Mouse (Mus musculus): ENCODE measurements at regions not wholly inside any gene's neighbourhood (a gene's known extent, or its start where the extent isn't known, plus 50 kb on each side); places are given as distances from the start of the nearest gene placed in this dataset.

DNA sequence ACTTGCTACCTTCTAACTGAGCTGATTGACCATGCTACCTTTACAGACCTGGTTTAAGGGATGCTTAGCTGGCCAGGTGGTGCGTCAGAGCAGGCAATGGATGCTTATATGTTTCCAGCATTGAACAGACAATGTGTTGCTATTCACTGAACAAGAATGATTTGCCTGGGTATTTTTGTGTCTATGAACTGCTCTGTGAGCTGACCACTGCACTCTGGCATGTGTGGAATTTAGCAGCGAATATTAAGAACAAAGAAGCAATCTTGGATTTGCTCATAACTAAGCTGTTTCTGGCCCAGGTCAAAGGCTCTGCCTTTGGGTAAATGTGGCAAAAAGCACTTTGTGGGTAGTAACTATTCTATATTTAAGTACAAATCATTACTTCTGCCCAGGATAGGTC is 58.3 kb upstream of the Ccdc39 start:
- no peak for ATAC-seq

- no peak for ATAC-seq
These were observed 59.2 kb upstream of the Ccdc39 start for GRCm38 (mm10) chr3:33903326-33903725.

DNA sequence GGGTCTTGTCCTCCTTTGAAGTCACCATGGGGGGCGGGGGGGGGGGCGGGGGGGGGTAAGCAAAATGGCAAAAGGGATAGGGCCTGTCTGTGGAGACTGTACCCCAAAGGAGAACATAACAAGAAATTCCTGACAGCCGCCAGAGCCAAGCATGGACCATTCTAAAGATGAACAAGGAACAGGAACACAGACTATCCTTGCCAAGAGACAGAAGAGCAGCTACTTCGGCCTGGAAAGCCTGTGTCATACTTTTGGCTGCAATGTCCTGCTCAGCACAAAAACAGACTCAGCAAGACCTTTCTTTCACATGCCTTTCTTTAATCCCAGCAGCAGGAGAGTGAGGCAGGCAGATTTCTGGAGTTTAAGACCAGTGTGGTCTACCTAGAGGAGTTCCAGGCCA is 59.7 kb upstream of the Ccdc39 start:
- ATAC-seq: no peak

DNA sequence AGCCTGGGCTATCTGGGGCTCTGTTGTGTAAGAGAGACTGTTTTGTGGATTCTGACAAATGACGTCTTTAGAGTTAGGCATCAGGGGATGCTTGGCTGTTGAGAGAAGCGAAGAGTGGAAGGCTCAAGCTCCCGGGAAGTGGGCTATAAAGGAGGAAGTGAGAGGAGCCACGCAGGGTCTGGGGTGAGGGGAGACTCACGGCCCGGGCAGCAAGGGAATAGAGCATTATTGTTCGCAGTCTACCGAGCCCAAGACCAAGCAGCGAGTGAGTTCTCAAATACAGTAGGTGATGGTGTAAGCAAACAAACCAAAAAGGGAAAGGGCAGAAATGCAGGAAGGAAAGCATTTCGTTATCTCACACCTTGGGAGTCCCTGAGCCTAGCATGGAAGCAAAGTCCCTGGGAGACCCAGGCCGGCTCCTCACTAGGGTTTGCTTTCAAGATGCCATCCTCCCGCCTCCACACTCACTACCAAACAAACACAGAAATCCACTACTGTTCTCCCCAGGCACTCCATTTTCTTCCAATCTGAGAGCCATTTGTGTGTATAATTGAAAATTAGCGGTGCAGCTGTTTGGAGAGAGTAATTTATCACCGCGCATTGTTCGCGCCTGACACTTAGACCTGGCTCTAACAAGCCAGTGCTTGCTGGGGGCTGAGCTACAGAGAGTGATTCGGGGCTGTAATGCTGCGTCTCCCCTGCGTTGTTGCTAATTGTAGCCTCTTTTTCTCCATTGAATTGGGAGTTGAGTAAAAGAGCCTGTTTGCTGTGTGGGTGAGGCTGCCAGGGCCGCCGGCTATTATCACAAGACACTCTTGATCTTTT is 61.0 kb upstream of the Ccdc39 start:
- no peak for ATAC-seq

- ATAC-seq: no peak
These were observed 61.5 kb upstream of the Ccdc39 start for GRCm38 (mm10) chr3:33905679-33906007.

GRCm38 (mm10) chr3:33907061-33907460 is 63.0 kb upstream of the Ccdc39 start:
- no peak for ATAC-seq

GRCm38 (mm10) chr3:33911559-33911958 is 67.4 kb upstream of the Ccdc39 start:
- no peak for ATAC-seq

- ATAC-seq: no peak
These were observed 69.4 kb upstream of the Ccdc39 start for GRCm38 (mm10) chr3:33913470-33913869.

DNA sequence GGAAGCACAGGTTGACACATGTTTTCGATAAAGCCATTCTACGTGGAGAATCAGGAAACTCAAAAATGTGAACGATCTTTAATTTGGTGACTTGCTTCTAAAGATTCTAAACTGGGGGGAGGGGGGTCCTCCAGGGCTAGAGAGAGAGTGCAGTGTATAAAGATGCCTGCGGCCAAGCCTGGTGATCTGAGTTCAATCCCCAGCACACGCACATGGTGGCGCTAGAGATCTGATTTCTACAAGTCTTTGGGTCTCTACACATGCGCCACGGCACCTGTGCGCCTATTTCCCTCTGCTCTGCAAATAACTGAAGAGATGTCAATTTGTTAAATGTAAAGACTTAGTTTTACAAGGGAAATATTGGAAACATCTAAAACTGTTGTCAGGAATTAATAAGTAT is 70.3 kb upstream of the Ccdc39 start:
- no peak for ATAC-seq

DNA sequence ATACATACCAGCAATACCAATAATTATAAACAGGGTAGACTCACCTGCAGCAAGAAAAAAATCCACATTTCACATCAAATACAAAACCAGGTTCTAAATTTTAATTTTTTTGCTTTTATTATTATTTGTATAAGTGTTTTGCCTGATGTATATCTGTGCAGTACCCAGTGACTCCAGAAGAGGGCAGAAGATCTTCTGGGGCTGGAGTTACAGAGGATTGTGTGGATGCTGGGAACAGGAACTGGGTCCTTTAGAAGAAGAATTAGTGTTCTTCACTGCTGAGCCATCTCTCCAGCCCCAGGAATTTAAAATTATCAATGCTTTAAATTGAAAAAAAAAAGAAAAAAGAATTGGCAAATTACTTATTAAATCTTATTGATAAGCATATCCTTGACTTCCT is 71.7 kb upstream of the Ccdc39 start:
- ATAC-seq: no peak

DNA sequence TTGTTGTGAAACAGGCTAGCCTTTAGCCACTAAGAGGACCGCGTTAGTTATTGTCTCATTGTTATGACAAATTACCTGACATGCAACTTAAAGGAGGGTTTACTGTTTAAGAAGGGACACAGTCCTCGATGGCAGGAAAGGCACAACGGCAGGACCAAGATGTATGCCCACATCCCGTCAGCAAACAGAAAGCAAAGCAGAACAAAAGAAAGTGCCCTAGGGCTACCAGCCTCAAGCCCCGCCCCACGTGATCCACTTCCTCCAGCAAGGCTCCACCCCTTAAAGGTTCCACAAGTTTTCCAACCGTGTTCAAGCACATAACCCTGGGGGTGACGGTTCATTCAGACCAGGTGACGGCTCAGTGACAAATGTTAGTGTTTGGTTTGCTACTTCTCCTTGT is 72.2 kb upstream of the Ccdc39 start:
- ATAC-seq: no peak

GRCm38 (mm10) chr3:33916818-33917217 is 72.7 kb upstream of the Ccdc39 start:
- no peak for ATAC-seq

GRCm38 (mm10) chr3:33918785-33919184 is 74.7 kb upstream of the Ccdc39 start:
- ATAC-seq: no peak

GRCm38 (mm10) chr3:33925072-33925471 is 81.0 kb upstream of the Ccdc39 start:
- no peak for ATAC-seq

- no peak for ATAC-seq
These were observed 64.7 kb upstream of the Fxr1 start for GRCm38 (mm10) chr3:33955064-33955463.

GRCm38 (mm10) chr3:33955854-33956624 is 63.7 kb upstream of the Fxr1 start:
- peak; percentile 81 for ATAC-seq

DNA sequence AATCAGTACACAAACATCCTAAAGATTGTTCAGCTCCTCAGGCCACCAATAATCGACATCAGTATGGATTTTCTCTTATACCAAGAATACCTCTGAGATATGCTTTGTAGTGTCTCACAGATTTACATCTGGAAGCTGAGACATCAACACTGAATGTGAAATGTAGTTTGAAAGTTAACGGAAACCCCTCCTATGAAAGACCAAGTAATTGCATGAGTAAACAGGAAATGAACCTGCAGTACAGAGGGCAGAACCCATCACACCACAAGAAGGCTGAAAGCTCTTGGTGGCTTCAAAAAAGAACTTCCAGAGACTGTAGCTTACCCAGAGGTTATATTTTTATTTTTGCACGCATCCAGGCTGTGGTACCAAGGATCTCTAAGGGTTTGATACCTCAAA is 63.1 kb upstream of the Fxr1 start:
- peak; percentile 58 for ATAC-seq

GRCm38 (mm10) chr3:33957676-33958075 is 62.1 kb upstream of the Fxr1 start:
- ATAC-seq: no peak

- ATAC-seq: no peak
These were observed 61.5 kb upstream of the Fxr1 start for GRCm38 (mm10) chr3:33958216-33958615.

DNA sequence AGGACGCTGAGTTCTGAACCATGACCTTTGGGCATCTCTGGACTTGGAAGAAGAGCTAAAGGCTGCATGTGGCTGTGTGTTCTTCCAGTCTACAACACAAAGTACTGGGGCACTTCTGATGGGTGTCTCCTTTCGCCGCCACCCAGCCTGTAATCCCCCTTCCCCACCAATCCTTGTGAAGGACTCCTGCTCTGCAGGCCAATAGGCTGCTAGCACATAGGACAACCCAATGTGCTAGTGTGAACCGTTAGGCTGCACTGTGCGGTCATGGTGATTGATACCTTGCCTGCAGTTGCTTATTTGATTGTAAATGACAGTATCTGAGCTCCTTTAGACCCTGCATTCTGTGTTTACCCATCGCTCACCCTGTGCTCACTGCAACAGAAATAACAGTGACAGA is 59.5 kb upstream of the Fxr1 start:
- no peak for ATAC-seq

DNA sequence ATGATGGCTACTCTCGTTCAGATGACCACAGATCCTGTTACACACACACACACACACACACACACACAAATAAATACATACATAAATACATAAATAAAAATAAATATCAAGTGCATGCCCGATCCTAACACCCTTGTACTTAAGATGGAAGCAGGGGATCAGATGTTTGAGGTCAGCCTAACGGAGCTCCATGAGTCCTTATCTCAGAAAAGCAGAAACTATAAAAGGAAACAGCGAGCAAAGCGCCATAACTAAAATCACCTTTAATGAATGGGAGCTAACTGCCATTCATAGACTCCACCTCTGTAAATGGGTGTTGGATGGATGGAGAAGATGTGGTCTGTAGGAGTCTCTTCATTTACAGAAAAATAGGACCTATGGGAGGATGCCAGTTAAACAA is 56.8 kb upstream of the Fxr1 start:
- no peak for ATAC-seq

GRCm38 (mm10) chr3:33967184-33967583 is 52.6 kb upstream of the Fxr1 start:
- no peak for ATAC-seq

All from activated CD4-positive, CD25-positive, alpha-beta regulatory T cell, adult 4 months (primary cell).